Mouse (Mus musculus) megakaryocyte, embryonic 14.5 days (primary cell): ENCODE data around the gene Aldh5a1. TPM values are rescaled to one million over a fixed set of nuclear protein-coding genes. Genes with fewer than 3 reads are reported as not detected.

Experiments
- H3K27me3 ChIP-seq: replicated peaks from 2 replicates; pipeline ENCODE3; 2012; ENCODE audit warnings: inconsistent platforms
- H3K36me3 ChIP-seq: replicated peaks from 2 replicates; pipeline ENCODE3; 2012; ENCODE audit warnings: low read length, inconsistent platforms, mixed read lengths
- H3K4me1 ChIP-seq: 2 replicates; pipeline ENCODE4 v1.6.1; 2012; ENCODE audit warnings: inconsistent platforms
- H3K4me3 ChIP-seq: replicated peaks from 2 replicates; pipeline ENCODE3; 2012; ENCODE audit warnings: moderate library complexity, mild to moderate bottlenecking, inconsistent platforms
- H3K9me3 ChIP-seq: 2 replicates; pipeline ENCODE4 v1.6.1; 2012; ENCODE audit warnings: inconsistent platforms
- FLI1 ChIP-seq: IDR thresholded peaks from 2 replicates; pipeline ENCODE4 v1.6.1; 2012; ENCODE audit warnings: low read length, inconsistent platforms, mixed read lengths
- GATA1 ChIP-seq: IDR thresholded peaks from 3 replicates; pipeline ENCODE4 v1.6.1; 2012; ENCODE audit warnings: mixed read lengths, low read length, inconsistent platforms, borderline replicate concordance
- polyA plus RNA-seq: library from polyadenylated mRNA; stranded (reverse); fragments of >175 nt; gene quantifications from 2 replicates; pipeline ENCODE4 v1.2.3, GENCODE M21; 2012; ENCODE audit warnings: low replicate concordance; ENCODE audit not compliant: insufficient read depth

The Aldh5a1 gene
- polyA plus RNA-seq, 1 experiment, result 0.15 TPM

- Histone ChIP-seq H3K9me3 (no peaks in the 10 kb centered on the region), H3K36me3 (no peaks in the 10 kb centered on the region), H3K4me1 (peaks cover 4% of the 10 kb centered on the region; the same call in 1 of the 2 replicates), H3K4me3 (no peak overlapping the region), H3K27me3 (peaks cover 36% of the 10 kb centered on the region)
- TF ChIP-seq FLI1, result no peak
- no peak for TF ChIP-seq GATA1
Measured at GRCm38 (mm10) chr13:24958671-24959070, 21.2 kb upstream of the Aldh5a1 start.

DNA sequence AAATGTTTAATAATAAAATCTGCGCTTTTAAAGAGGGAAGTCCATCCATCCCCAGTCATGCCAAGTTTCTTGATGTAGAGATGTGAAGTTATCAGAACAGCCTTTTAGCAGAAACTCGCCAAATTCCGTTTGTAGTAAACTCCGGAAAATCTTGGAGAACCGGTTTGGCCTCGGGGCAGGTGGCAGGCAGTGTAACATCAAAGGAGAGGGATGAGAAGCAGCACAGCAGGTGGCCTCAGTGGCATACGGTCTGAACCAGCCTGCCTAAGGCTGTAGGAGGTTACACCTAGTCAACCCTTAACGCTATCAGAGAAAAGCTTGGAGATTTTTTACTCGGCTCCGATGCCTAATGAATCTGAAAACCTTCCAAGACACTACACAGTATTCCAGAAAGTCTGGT, 18.0 kb upstream of the Aldh5a1 start:
- Histone ChIP-seq H3K36me3 (no peaks in the 10 kb centered on the region), H3K4me1 (0 out of 2 replicates have a peak, but pooled peaks cover 3% of the 10 kb centered on the region), H3K27me3 (peaks cover 37% of the 10 kb centered on the region), H3K9me3 (no peaks in the 10 kb centered on the region), H3K4me3 (no peak overlapping the region)
- TF ChIP-seq GATA1 (no peak), FLI1 (no peak)

GRCm38 (mm10) chr13:24955091-24955490, 17.6 kb upstream of the Aldh5a1 start:
- Histone ChIP-seq H3K4me3 (peak overlapping the region; percentile 21), H3K4me1 (0 out of 2 replicates have a peak, but pooled peaks cover 3% of the 10 kb centered on the region), H3K27me3 (peaks cover 37% of the 10 kb centered on the region), H3K9me3 (no peaks in the 10 kb centered on the region), H3K36me3 (no peaks in the 10 kb centered on the region)
- no peak for TF ChIP-seq GATA1
- TF ChIP-seq FLI1, result no peak

GRCm38 (mm10) chr13:24952659-24953058, 15.2 kb upstream of the Aldh5a1 start:
- TF ChIP-seq FLI1 (no peak), GATA1 (no peak)
- Histone ChIP-seq H3K4me1 (peaks cover 12% of the 10 kb centered on the region), H3K4me3 (no peak overlapping the region), H3K36me3 (no peaks in the 10 kb centered on the region), H3K9me3 (no peaks in the 10 kb centered on the region), H3K27me3 (peaks cover 37% of the 10 kb centered on the region)

GRCm38 (mm10) chr13:24948870-24949269, 11.4 kb upstream of the Aldh5a1 start:
- Histone ChIP-seq H3K4me3 (no peak overlapping the region), H3K36me3 (no peaks in the 10 kb centered on the region), H3K4me1 (peaks cover 12% of the 10 kb centered on the region), H3K27me3 (peaks cover 30% of the 10 kb centered on the region), H3K9me3 (no peaks in the 10 kb centered on the region)
- TF ChIP-seq GATA1 (no peak), FLI1 (no peak)

GRCm38 (mm10) chr13:24947158-24947557, 9.7 kb upstream of the Aldh5a1 start:
- Histone ChIP-seq H3K9me3 (no peaks in the 10 kb centered on the region), H3K4me3 (no peak overlapping the region), H3K27me3 (peaks cover 32% of the 10 kb centered on the region), H3K4me1 (peaks cover 9% of the 10 kb centered on the region), H3K36me3 (no peaks in the 10 kb centered on the region)
- TF ChIP-seq GATA1 (no peak), FLI1 (no peak)

DNA sequence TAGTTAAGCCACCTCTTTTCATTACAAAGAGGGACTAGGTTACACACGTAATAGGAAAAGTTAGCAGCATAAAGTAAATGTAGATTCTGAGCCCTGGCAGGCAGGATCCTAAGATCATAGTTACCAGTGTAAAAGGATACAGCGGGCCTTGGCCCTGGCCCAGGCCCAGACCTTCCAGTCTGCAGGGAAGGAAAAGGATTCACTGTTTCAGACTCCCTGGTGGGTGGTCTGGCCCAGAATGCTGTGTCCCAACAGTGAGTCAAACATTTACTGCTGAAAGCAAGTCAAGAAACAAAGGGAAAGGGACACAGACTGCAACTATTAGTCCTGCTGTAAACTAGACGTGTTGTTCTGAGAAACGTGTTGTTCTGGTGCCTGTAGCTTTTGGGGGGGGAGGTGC, 8.1 kb upstream of the Aldh5a1 start:
- Histone ChIP-seq H3K27me3 (peaks cover 33% of the 10 kb centered on the region), H3K4me3 (no peak overlapping the region), H3K36me3 (no peaks in the 10 kb centered on the region), H3K9me3 (no peaks in the 10 kb centered on the region), H3K4me1 (peaks cover 9% of the 10 kb centered on the region)
- no peak for TF ChIP-seq GATA1
- TF ChIP-seq FLI1, result no peak

DNA sequence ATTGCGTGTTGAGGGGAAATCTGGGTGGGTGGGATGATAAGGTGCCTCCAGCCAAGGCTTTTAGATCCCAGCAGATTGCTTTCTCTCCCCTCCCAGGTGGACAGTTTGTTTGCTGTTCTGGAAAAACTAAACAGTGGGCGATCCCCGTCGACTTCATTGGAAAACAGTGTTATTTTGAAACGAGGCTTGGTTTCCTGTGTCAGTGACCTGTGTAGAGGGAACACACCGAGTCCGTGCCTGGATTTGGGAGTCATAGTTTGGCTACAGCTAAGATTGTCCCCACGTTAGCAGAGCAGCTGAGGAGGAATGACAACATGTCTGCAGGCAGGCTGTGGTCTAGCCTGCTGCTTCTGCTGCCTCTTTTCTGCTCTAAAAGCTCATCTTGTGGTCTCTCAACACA, 5.8 kb upstream of the Aldh5a1 start:
- Histone ChIP-seq H3K4me1 (peaks cover 5% of the 10 kb centered on the region), H3K4me3 (no peak overlapping the region)

GRCm38 (mm10) chr13:24942512-24943282, 5.2 kb upstream of the Aldh5a1 start, which contains the start of gene Gpld1:
Gpld1 (plus strand) TSS chr13:24943152.
- TF ChIP-seq FLI1, result no peak
- TF ChIP-seq GATA1, result no peak
- H3K27me3 ChIP-seq, result peaks cover 52% of the 10 kb centered on the region
- H3K9me3 ChIP-seq, result no peaks in the 10 kb centered on the region
- no peaks in the 10 kb centered on the region for H3K36me3 ChIP-seq
- peaks cover 11% of the 10 kb centered on the region for H3K4me1 ChIP-seq
- no peak within 1 kb of the TSS for H3K4me3 ChIP-seq

More for the DNA sequence above, 5.8 kb upstream of the Aldh5a1 start:
- Histone ChIP-seq H3K9me3 (no peaks in the 10 kb centered on the region), H3K36me3 (no peaks in the 10 kb centered on the region), H3K27me3 (peaks cover 46% of the 10 kb centered on the region)
- TF ChIP-seq FLI1 (no peak), GATA1 (no peak)

DNA sequence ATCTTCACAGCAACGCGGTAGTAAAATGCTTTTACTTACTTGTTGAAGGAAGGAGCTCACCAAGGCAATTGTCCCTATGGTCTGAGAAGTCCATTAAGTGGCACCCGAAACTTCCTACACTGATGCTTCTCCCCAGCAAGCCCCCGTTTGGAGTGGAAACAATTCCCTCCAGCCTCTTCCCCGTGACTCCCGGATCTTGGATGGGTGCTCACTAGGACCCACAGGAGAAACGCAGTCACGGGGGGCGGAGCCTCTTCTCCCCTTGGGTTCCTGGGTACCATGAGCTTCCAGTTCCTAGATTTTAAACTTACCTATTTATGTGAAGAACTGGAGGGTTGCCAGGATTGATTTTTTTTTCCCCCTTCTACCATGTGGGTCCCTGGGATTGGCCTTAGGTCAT, 2.0 kb upstream of the Aldh5a1 start:
- no peak for TF ChIP-seq FLI1
- H3K36me3 ChIP-seq, result no peaks in the 10 kb centered on the region
- H3K4me3 ChIP-seq, result no peak overlapping the region
- H3K4me1 ChIP-seq, result peaks cover 19% of the 10 kb centered on the region
- peaks cover 11% of the 10 kb centered on the region for H3K9me3 ChIP-seq
- peaks cover 73% of the 10 kb centered on the region for H3K27me3 ChIP-seq

DNA sequence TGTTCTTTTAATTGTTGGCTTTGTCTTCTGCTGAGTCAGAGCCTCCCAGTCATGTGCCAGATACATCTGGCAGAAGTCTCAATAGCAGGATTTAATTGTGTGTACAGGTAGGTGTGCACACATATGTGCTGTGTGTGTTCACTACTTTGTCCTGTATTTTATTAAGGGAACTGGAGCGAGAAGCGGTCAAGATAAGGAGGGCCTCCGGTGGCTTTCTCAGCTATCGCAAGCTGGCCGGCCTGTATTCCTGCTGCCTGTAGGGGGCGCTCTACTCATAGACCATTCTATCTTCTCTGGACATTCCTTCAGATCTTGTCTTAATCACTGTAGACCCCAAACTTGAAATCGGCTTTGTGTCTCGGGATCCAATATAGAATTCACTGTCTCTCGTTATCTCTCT, 1.2 kb upstream of the Aldh5a1 start:
- Histone ChIP-seq H3K4me1 (peaks cover 19% of the 10 kb centered on the region), H3K36me3 (no peaks in the 10 kb centered on the region), H3K27me3 (peaks cover 72% of the 10 kb centered on the region), H3K9me3 (peaks cover 14% of the 10 kb centered on the region), H3K4me3 (peak overlapping the region; percentile 4)
- TF ChIP-seq GATA1, result no peak
- no peak for TF ChIP-seq FLI1
